Mouse (Mus musculus): ENCODE data around the gene Rcbtb2. TPM values are rescaled to one million over a fixed set of nuclear protein-coding genes. Genes with fewer than 3 reads are reported as not detected.

Gene Rcbtb2
- total RNA-seq, 1 experiment from 2014 or later = 50.0 TPM

- ATAC-seq (replicated peaks; ENCODE audit: insufficient number of reproducible peaks, low FRiP score, low TSS enrichment, poor library complexity, severe bottlenecking) = peak; percentile 49; the same call in 1 of the 2 replicates
These were observed 115.8 kb downstream of the Rcbtb2 start for GRCm38 (mm10) chr14:73238498-73239250.

- no peak for ATAC-seq (replicated peaks; ENCODE audit: insufficient number of reproducible peaks, low FRiP score, low TSS enrichment, poor library complexity, severe bottlenecking)
These were observed 116.5 kb downstream of the Rcbtb2 start for GRCm38 (mm10) chr14:73239291-73239690.

GRCm38 (mm10) chr14:73239857-73240256, 117.0 kb downstream of the Rcbtb2 start:
- no peak for ATAC-seq (replicated peaks; ENCODE audit: insufficient number of reproducible peaks, low FRiP score, low TSS enrichment, poor library complexity, severe bottlenecking)

GRCm38 (mm10) chr14:73244061-73244597, 121.3 kb downstream of the Rcbtb2 start:
- ATAC-seq (replicated peaks; ENCODE audit: insufficient number of reproducible peaks, low FRiP score, low TSS enrichment, poor library complexity, severe bottlenecking) = no peak

GRCm38 (mm10) chr14:73250056-73250455, 127.2 kb downstream of the Rcbtb2 start:
- no peak for ATAC-seq (replicated peaks; ENCODE audit: insufficient number of reproducible peaks, low FRiP score, low TSS enrichment, poor library complexity, severe bottlenecking)

GRCm38 (mm10) chr14:73252276-73252675, 129.4 kb downstream of the Rcbtb2 start:
- ATAC-seq (replicated peaks; ENCODE audit: insufficient number of reproducible peaks, low FRiP score, low TSS enrichment, poor library complexity, severe bottlenecking) = no peak

GRCm38 (mm10) chr14:73253453-73254251, 130.8 kb downstream of the Rcbtb2 start:
- no peak for ATAC-seq (replicated peaks; ENCODE audit: insufficient number of reproducible peaks, low FRiP score, low TSS enrichment, poor library complexity, severe bottlenecking)

GRCm38 (mm10) chr14:73254412-73254811, 131.6 kb downstream of the Rcbtb2 start:
- no peak for ATAC-seq (replicated peaks; ENCODE audit: insufficient number of reproducible peaks, low FRiP score, low TSS enrichment, poor library complexity, severe bottlenecking)

GRCm38 (mm10) chr14:73255426-73255970, 132.7 kb downstream of the Rcbtb2 start:
- no peak for ATAC-seq (replicated peaks; ENCODE audit: insufficient number of reproducible peaks, low FRiP score, low TSS enrichment, poor library complexity, severe bottlenecking)

- no peak for ATAC-seq (replicated peaks; ENCODE audit: insufficient number of reproducible peaks, low FRiP score, low TSS enrichment, poor library complexity, severe bottlenecking)
These were observed 134.5 kb downstream of the Rcbtb2 start for GRCm38 (mm10) chr14:73257348-73257747.

Other genes with a start within 250 kb of the Rcbtb2 start
- 20.0 to 54.5 TPM (median 29.4 TPM) in 3 replicates for gene Cysltr2, start 73.9 kb upstream of the Rcbtb2 start, total RNA-seq (2017)
- gene Lpar6, start 114.9 kb downstream of the Rcbtb2 start, total RNA-seq (2017) = 34.2 to 67.7 TPM (median 63.5 TPM) in 3 replicates
- gene Rb1, start 202.8 kb downstream of the Rcbtb2 start, total RNA-seq (2017) = 82.3 to 133 TPM (median 104 TPM) in 3 replicates

Measured in monocyte, adult 5-6 weeks (primary cell).